Mouse (Mus musculus) left cerebral cortex, postnatal 36 days (tissue): Measurements from ENCODE around the gene Unc5c. TPM values are rescaled to one million over a fixed set of nuclear protein-coding genes. Genes with fewer than 3 reads are reported as not detected.
A peak's percentile ranks its signal among the peaks of the same experiment; 100 is the strongest.

Source experiments
- DNase-seq, 2 experiments: peaks; one replicate each; pipeline ENCODE4 v3.0.0; 2021 to 2022; ENCODE audit warnings: low spot score in 2 of 2, mixed read lengths in 1 of 2
- intact Hi-C: fragments of 180-260 bp; cut with DNase I; formaldehyde crosslinking; loops from one replicate; pipeline ENCODE4 v1.15.1; 2025
- total RNA-seq, 2 experiments: library from RNA; stranded (reverse); gene quantifications; 2 replicates each; pipeline ENCODE4 v1.2.3; 2021

The Unc5c gene
- total RNA-seq, 2 experiments from 2014 or later: 27.3 to 38.5 TPM

GRCm38 (mm10) chr3:141593249-141593648 lies 128.2 kb downstream of the Unc5c start:
- no peak for DNase-seq
- intact Hi-C loops: no loop called here

GRCm38 (mm10) chr3:141594120-141594519 lies 129.1 kb downstream of the Unc5c start:
- intact Hi-C loops: no loop called here
- no peak for DNase-seq

DNA sequence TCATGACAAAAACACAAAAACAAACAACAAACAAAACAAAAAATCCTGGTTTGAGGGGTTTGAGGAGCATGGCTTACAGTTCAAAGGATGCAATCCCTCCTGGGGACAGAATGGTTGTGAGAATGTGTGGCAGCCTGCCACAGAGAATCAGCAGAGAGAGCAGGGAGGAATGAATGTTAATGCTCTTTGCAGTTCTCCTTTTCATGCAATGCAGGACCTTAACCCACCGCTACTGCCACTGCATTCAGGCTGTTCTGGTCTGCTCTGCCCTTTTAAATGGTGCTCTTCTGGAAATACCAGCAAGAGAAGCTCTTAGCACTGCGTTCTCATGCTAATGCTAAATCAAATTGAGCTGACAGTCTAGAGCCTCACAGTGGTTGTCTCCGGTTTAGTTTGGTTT lies 130.1 kb downstream of the Unc5c start:
- no peak for DNase-seq

DNA sequence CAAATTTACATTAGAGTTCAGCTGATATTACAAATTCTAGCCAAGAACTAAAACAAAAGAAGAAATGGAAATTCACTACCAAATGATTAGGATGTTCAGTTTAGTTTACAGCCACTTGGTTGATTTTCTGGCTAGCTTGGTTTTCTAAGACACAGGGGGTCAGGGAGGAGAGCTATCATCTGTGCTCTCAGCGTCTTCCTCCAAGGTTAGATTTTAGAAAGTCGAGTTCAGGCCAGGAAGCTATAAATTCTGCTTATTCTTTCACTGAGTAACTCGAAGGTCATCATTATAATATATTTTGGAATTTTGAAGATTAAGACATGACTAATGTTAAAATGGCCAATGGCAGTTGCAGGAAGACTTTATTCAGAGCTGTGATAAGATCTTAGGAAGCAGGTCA lies 131.4 kb downstream of the Unc5c start:
- no peak for DNase-seq
- intact Hi-C loops: no loop called here

More for the DNA sequence above, 130.1 kb downstream of the Unc5c start:
- intact Hi-C loops: no loop called here

DNA sequence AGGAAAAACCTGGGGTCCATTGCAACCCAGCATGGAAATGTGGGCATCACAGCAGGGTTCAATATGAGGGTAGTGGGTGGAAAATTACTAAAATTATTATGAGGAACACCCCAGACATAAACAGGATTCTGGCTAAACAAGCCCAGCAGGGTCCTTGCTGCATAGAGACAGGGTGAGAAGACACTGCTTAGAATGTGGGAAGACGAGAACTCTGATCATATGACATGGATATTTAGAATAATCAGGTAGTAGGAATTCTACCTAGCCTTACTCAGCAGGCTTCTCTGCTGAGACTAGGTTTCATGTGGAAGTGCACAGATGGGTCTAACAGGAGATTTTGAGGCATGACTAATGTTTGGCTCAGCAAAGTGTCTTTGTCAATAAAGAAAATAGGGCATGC lies 131.9 kb downstream of the Unc5c start:
- no peak for DNase-seq
- intact Hi-C loops: no loop called here

- intact Hi-C loops: no loop called here
- DNase-seq: no peak
Observed at GRCm38 (mm10) chr3:141597974-141598373, 133.0 kb downstream of the Unc5c start.

GRCm38 (mm10) chr3:141598936-141599335 lies 133.9 kb downstream of the Unc5c start:
- intact Hi-C loops: no loop called here
- DNase-seq: no peak

DNA sequence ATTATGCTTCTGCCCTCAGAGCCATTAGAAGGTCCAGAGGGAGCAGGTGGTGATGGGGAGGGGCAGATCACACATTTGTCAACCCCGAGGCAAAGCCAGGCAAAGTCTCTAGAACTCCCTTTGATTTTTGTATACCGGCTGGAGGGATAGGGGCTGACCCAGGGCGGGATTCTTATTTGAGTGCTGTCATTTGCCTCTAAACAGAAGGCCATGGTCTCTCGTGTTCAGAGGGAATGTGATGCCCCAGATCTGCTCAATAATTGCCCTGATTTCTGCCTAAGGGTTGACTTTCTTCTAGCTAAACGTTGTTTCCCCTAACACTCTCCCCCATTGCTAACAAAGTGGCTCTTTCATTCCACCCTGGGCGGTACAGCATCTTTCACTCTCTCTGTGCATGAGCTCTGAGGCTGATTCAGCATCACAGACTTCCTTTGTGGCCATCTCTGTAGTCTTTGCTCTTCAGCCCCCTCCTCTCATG lies 136.1 kb downstream of the Unc5c start:
- no peak for DNase-seq
- intact Hi-C loops: no loop called here

DNA sequence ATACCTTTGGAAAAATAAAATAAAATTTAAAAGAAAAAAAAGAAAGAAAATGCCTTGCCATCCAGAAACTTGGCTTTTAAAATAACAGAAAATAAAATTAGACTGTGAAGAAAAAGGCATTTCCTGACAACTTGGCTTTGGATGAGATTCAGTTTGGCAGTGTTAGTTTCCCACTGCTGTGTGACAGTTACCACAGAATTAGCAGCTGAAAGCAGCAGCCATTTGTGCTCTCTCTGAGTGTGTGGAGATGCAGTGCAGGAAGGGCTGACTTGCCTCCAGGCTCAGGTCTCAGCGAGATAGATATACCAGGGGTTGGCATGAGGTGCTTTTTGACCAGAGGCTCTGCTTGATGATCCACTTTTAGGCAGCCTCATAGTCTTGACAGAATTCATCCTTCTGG lies 151.7 kb downstream of the Unc5c start:
- intact Hi-C loops: no loop called here
- peak in 1 of 2 experiments; percentile 26 for DNase-seq

GRCm38 (mm10) chr3:141618675-141619074 lies 153.7 kb downstream of the Unc5c start:
- intact Hi-C loops: no loop called here
- no peak for DNase-seq

- DNase-seq: no peak
Observed at GRCm38 (mm10) chr3:141621496-141621895, 156.5 kb downstream of the Unc5c start.

DNA sequence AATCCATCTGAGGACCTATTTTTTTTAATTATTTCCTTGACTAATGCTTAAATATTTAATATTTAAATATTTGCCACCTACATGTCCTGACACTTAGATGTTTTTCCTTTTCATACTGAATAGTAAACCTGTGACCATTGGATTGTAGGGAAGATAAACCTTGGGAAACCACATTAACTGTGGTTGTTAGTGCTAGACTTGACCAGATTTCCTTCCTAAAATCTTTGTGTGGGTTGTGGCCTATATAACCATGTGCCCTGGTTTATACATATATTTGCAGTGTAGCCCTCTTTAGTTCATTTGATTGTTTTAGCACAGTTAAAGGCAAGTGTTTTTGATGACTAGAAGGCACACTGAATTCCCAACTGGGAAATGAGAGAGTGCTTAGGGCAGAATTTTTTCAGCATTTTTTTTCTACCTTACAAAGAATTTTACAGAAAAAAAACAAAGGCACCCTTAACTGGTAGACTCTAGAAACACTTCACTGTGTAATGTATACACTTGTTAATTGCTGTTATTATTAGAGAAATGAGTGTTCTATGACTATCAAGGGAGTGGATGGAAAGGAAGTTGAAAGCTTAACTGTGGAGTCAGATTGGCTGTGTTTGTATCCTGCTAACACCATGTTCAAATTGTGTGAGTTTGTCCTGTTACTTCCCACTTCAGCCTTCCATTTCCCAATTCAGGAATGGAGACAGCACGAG lies 162.1 kb downstream of the Unc5c start:
- DNase-seq: no peak
- intact Hi-C loops: no loop called here

More at GRCm38 (mm10) chr3:141621496-141621895, 156.5 kb downstream of the Unc5c start:
- intact Hi-C loops: no loop called here

- no peak for DNase-seq
- intact Hi-C loops: no loop called here
Observed at GRCm38 (mm10) chr3:141627639-141627977, 162.6 kb downstream of the Unc5c start.

- intact Hi-C loops: no loop called here
- no peak for DNase-seq
Observed at GRCm38 (mm10) chr3:141629431-141629830, 164.4 kb downstream of the Unc5c start.

GRCm38 (mm10) chr3:141637900-141638299 lies 172.9 kb downstream of the Unc5c start:
- DNase-seq: no peak
- intact Hi-C loops: no loop called here

DNA sequence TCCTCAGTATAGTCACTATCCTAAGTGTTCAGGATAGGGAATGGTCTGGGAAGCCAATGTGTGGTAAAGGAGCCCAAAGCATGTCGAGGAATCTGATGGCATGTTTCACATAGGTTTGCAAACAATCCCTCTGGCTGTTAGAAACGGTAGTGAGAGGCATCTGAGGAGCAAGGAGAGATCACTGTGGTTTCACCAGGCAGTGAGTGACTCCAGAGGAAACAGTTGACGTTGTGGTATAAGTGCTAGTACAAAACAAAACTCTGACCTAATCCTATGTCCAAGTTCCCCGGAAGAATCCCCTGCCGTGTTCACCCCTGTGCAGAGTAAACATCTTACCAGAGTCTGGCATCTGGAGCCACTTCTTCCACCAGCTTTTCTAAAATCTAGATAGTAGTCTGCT lies 179.2 kb downstream of the Unc5c start:
- intact Hi-C loops: no loop called here
- DNase-seq: no peak

DNA sequence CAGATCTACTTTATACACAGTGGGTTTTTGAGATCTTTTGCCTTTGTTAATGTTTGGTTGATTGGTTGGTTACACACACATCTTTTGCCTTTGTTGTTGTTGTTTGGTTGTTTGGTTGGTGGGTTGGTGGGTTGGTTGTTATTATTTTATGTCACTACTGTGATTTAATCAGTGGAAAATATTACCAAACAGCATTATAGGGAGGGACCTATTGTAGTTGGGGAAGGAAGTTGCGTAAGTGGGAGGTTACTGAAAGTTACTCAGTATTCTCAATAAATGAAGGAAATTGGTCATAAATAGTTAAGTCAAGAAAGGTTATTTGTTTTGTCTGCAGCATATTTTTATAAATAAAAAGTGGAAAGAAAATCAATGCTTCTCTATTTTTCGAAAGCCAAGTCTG lies 181.6 kb downstream of the Unc5c start:
- no peak for DNase-seq
- intact Hi-C loops: no loop called here

DNA sequence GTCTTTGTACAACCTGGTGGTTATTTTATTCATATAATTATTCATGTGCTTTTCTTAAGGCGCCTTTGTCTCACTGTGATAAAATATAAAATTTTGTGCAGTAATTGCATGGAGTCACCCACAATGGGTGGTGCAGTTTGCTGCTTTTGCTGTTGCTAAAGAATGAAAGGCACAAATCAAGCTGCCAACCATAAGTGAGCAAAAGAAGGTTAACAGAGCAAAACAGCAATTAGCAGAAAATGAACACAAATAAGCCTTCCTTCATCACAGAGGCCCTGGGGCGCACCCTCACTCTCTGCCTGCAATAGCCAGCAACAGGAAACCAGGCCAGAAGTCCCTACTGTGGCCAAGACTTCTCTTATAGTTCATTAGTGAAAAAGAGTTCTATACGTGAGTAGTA lies 185.6 kb downstream of the Unc5c start:
- intact Hi-C loops: no loop called here
- no peak for DNase-seq

DNA sequence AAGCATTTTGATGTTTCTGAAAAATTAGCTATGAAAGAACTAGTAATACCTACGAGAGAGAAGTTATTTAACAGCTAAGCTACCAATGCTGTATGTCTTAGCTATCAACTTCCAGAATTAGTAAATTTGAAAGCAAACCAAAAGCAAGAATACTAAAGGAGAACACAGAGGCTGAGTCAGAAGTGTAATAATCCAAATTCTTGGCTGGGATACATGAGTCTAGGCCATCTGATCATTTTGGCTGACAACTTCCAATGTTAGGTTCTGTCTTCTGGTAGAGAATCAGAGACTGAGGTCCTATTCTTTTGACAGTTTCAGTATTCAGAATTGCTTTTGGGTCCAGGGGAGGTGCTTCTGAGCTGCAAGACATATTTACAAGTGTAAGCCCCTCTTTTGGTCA lies 188.9 kb downstream of the Unc5c start:
- intact Hi-C loops: no loop called here
- DNase-seq: no peak

- DNase-seq: no peak
- intact Hi-C loops: no loop called here
Observed at GRCm38 (mm10) chr3:141659041-141659789, 194.2 kb downstream of the Unc5c start.
